Mouse (Mus musculus): Measurements from ENCODE around the gene 1700020L24Rik. TPM values are rescaled to one million over a fixed set of nuclear protein-coding genes. Genes with fewer than 3 reads are reported as not detected.

1700020L24Rik gene
- polyA plus RNA-seq, 2 experiments = 1.9 to 2.1 TPM

DNA sequence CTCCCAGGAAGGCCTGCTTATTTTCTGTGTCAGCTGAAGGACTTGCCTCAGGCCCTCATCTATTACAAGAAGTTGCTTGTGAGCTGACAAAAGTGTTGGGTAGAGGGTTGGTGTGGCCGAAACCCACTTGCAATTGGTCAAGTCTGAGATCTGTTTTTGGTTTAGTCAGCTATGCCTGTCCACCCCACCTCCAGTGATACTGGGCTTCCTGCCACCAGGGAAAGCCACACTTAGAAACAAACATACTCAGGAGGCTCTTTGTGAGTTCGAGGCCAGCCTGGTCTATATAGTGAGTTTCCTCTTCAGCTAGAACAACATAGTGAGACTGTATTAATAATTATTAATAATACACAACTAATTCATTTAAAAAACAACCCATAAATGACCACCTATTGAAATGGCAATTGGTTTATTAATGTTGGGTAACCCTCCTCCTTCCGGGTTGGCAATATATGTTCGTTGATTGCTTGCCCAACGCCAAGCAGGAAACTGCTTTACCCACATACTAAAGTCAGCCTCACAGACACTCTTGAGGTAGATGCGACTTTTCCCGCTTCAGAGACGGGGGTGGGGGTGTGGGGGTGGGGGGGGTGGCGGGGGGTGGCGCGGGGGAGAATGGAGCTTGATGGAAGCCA, 2.1 kb downstream of the 1700020L24Rik start:
- H3K4me2 ChIP-seq (ENCODE audit: low read depth) = peak overlapping the region; percentile 72
- ATAC-seq (ENCODE audit: insufficient read depth) = no peak
- DNase-seq (ENCODE audit: low read depth in 3 of 3, low spot score in 3 of 3) = no peak
- H3K4me1 ChIP-seq (replicated peaks; ENCODE audit: control insufficient read depth in 2 of 2, insufficient read depth in 2 of 2, low read length in 1 of 2) = no peaks in the 10 kb centered on the region; a peak in 1 of 4 replicates
- peaks cover 36% of the 10 kb centered on the region for H3K27me3 ChIP-seq (ENCODE audit: control insufficient read depth, insufficient read depth, low read length)
- no peak for TF ChIP-seq CTCF (IDR thresholded peaks at IDR 0.05; ENCODE audit: low read depth)
- TF ChIP-seq EP300 (IDR thresholded peaks at IDR 0.05; ENCODE audit: low read depth) = no peak
- no peak overlapping the region for H3K4me3 ChIP-seq (ENCODE audit: insufficient read depth in 1 of 2, low read depth in 2 of 2, low read length in 2 of 2)
- H3K9ac ChIP-seq (replicated peaks) = no peak overlapping the region
- no peaks in the 10 kb centered on the region for H3K36me3 ChIP-seq (replicated peaks; ENCODE audit: control insufficient read depth, insufficient read depth, low read depth)
- no peak overlapping the region for H3K27ac ChIP-seq
- no peaks in the 10 kb centered on the region for H3K9me3 ChIP-seq (ENCODE audit: control insufficient read depth, low read length)
- 17% methylated on average over 11 of the region's 11 CpGs for WGBS (ENCODE audit: insufficient replicate concordance)

DNA sequence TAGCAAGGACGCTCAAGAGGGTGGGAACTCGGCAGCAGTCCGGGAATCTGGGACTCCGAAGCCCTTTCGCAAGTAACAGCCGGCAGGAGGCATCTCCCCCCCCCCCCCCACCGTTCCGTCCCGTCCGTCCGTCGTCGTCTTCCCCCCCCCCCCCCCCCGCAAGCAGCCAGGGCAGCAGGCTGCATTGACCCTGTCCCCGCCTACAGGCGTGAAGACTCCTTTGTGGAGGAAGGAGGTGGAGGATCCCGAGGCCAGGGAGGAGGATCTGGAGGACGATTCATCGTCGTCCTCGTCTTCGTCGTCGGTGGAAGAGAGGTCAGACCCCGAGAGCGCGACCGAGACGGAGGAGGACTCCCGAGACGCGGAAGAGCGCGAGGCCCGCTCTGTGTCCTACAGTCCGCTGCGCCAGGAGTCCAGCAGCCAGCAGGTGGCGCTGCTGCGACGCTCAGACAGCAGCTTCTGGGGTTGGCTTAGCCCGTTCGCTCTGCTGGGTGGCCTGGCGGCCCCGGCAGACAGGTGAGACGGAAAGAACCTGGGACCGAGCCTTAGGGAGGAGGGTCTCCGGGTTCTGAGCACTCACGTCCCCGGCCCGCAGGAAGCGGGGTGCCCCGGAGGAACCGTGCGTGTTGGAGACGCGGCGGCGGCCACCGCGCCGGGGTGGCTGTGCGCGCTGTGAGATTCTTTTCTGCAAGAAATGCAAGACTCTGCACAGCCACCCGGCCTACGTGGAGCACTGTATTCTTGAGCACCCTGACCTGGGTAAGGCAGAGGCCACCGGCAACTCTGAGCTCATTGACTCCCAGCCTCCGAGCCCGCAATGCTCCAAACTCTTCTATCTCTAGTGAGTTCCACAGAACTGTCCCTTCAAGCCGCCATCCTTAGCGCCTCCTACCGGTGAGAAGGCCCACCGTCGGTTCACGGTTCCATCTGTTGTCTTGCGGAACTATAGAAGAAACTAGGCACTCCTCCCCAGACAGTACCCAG, 2.9 kb downstream of the 1700020L24Rik start:
- Histone ChIP-seq H3K4me3 (ENCODE audit: insufficient read depth in 1 of 2, low read depth in 2 of 2, low read length in 2 of 2) (peak overlapping the region; percentile 64 to 65), H3K9ac (replicated peaks) (peak overlapping the region; percentile 19), H3K36me3 (replicated peaks; ENCODE audit: control insufficient read depth, insufficient read depth, low read depth) (no peaks in the 10 kb centered on the region), H3K27me3 (ENCODE audit: control insufficient read depth, insufficient read depth, low read length) (peaks cover 44% of the 10 kb centered on the region), H3K27ac (no peak overlapping the region), H3K4me1 (replicated peaks; ENCODE audit: control insufficient read depth in 2 of 2, insufficient read depth in 2 of 2, low read length in 1 of 2) (no peaks in the 10 kb centered on the region; a peak in 1 of 4 replicates), H3K4me2 (ENCODE audit: low read depth) (peak overlapping the region; percentile 72), H3K9me3 (ENCODE audit: control insufficient read depth, low read length) (no peaks in the 10 kb centered on the region)
- under 1% methylated on average over 67 of the region's 75 CpGs for WGBS (ENCODE audit: insufficient replicate concordance)
- peak; percentile 74 to 80 (median 78) for DNase-seq (ENCODE audit: low read depth in 3 of 3, low spot score in 3 of 3)
- TF ChIP-seq EP300 (IDR thresholded peaks at IDR 0.05; ENCODE audit: low read depth) (no peak), CTCF (IDR thresholded peaks at IDR 0.05; ENCODE audit: low read depth) (peak; percentile 99)
- peak; percentile 93 for ATAC-seq (ENCODE audit: insufficient read depth)

DNA sequence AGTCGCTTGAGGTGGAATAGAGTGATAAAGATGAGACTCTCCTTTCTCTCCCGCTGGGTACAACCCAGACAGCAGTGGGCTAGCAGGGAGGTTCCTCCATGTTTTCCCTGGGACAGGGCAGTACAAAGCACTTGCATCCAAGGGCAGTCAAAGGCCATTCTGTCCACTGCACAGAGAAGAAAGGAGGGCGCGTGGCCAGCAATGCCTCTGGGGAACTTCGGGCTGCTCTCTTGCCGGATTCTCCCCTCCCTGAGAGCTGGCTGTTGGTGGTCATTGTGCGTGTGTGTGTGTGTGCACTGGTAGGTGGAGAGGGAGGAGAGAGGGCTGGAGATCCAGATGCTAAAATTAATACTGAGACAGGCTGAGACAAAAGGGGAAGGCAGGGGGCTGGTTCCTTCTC, 3.8 kb downstream of the 1700020L24Rik start:
- ATAC-seq (ENCODE audit: insufficient read depth) (no peak), DNase-seq (ENCODE audit: low read depth in 3 of 3, low spot score in 3 of 3) (no peak)
- no peak overlapping the region for H3K4me3 ChIP-seq (ENCODE audit: insufficient read depth in 1 of 2, low read depth in 2 of 2, low read length in 2 of 2)
- TF ChIP-seq CTCF (IDR thresholded peaks at IDR 0.05; ENCODE audit: low read depth) = no peak
- TF ChIP-seq EP300 (IDR thresholded peaks at IDR 0.05; ENCODE audit: low read depth) = no peak
- no peaks in the 10 kb centered on the region for H3K4me1 ChIP-seq (replicated peaks; ENCODE audit: control insufficient read depth in 2 of 2, insufficient read depth in 2 of 2, low read length in 1 of 2)
- H3K36me3 ChIP-seq (replicated peaks; ENCODE audit: control insufficient read depth, insufficient read depth, low read depth) = no peaks in the 10 kb centered on the region
- WGBS (ENCODE audit: insufficient replicate concordance) = 39% methylated on average over 7 of the region's 7 CpGs
- H3K4me2 ChIP-seq (ENCODE audit: low read depth) = peak overlapping the region; percentile 72
- H3K27ac ChIP-seq = no peak overlapping the region
- no peaks in the 10 kb centered on the region for H3K9me3 ChIP-seq (ENCODE audit: control insufficient read depth, low read length)
- H3K9ac ChIP-seq (replicated peaks) = no peak overlapping the region
- peaks cover 47% of the 10 kb centered on the region for H3K27me3 ChIP-seq (ENCODE audit: control insufficient read depth, insufficient read depth, low read length)

GRCm38 (mm10) chr11:83442596-83443267, 5.3 kb downstream of the 1700020L24Rik start:
- ATAC-seq (ENCODE audit: insufficient read depth) (no peak), DNase-seq (ENCODE audit: low read depth in 3 of 3, low spot score in 3 of 3) (peak; percentile 18 to 44 (median 34))
- H3K27me3 ChIP-seq (ENCODE audit: control insufficient read depth, insufficient read depth, low read length) = peaks cover 47% of the 10 kb centered on the region
- no peaks in the 10 kb centered on the region for H3K9me3 ChIP-seq (ENCODE audit: control insufficient read depth, low read length)
- no peak overlapping the region for H3K9ac ChIP-seq (replicated peaks)
- TF ChIP-seq EP300 (IDR thresholded peaks at IDR 0.05; ENCODE audit: low read depth) = no peak
- peak; percentile 72 for TF ChIP-seq CTCF (IDR thresholded peaks at IDR 0.05; ENCODE audit: low read depth)
- WGBS (ENCODE audit: insufficient replicate concordance) = 11% methylated on average over 29 of the region's 29 CpGs
- H3K4me3 ChIP-seq (ENCODE audit: insufficient read depth in 1 of 2, low read depth in 2 of 2, low read length in 2 of 2) = no peak overlapping the region
- H3K36me3 ChIP-seq (replicated peaks; ENCODE audit: control insufficient read depth, insufficient read depth, low read depth) = no peaks in the 10 kb centered on the region
- no peaks in the 10 kb centered on the region for H3K4me1 ChIP-seq (replicated peaks; ENCODE audit: control insufficient read depth in 2 of 2, insufficient read depth in 2 of 2, low read length in 1 of 2)
- H3K27ac ChIP-seq = no peak overlapping the region
- no peak overlapping the region for H3K4me2 ChIP-seq (ENCODE audit: low read depth)

Measured in liver, embryonic 14.5 days (tissue).